Mouse (Mus musculus): ENCODE measurements around the gene Nkx6-2. TPM values are rescaled to one million over a fixed set of nuclear protein-coding genes. Genes with fewer than 3 reads are reported as not detected.

Nkx6-2 gene
- polyA plus RNA-seq (2016; fragmentation: Nextera tagmentation; extraction: Ambion mirVana) = not detected in 2 replicates

DNA sequence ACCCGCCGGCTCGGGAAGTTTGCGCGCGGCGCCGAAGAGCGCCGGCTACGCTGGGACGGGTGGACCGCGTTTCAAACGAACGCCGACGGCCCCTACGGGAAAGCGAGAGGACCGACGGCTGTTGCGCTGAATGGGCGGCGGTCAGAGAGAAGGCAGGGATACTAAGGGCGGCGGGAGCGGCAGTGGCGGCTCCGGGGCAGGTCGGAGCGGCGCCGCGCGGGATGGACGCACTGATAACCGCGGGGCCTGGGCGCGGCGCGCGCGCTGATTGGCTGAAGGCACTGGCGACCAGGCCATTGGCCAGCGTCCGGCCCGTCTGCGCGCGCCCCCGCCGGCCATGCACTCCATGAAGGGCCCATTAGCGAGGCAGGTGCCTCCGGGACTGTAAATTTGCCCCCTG, at the start of gene Nkx6-2:
Nkx6-2 (minus strand) TSS at position 203 of the 400 bp plus-strand sequence.
- under 1% methylated on average over 56 of the region's 56 CpGs for WGBS
- Histone ChIP-seq H3K9me3 (replicated peaks) (no peaks in the 10 kb centered on the region), H3K27ac (ENCODE audit: poor library complexity, severe bottlenecking) (no peak within 1 kb of the TSS), H3K27me3 (replicated peaks) (peaks cover 100% of the 10 kb centered on the region), H3K9ac (no peak within 1 kb of the TSS; the same call in 1 of the 2 replicates), H3K4me3 (peak within 1 kb of the TSS; percentile 46), H3K4me1 (replicated peaks) (peaks cover 37% of the 10 kb centered on the region), H3K36me3 (peaks cover 20% of the 10 kb centered on the region), H3K4me2 (peak within 1 kb of the TSS; percentile 77)
- peak; percentile 54; the same call in 1 of the 2 replicates for ATAC-seq (ENCODE audit: insufficient number of reproducible peaks, low FRiP score)

DNA sequence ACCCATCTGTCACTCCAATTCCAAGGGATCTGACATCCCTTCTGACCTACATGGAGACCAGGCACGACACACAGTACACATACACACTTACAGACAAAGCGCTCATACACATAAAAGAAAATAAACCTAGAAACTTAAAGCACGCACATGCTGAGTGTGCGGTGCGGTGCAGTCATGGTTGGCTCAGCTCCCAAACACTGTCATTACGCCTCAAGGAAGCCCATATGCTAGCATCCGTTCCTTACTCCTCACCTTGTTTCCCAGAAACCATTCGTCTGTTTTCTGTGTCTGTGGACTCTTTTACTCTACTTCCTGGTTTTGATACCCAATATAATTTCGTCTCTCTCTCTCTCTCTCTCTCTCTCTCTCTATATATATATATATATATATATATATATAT, 42.6 kb upstream of the Nkx6-2 start:
- no peaks in the 10 kb centered on the region for H3K36me3 ChIP-seq
- no peak for ATAC-seq (ENCODE audit: insufficient number of reproducible peaks, low FRiP score)
- no peaks in the 10 kb centered on the region for H3K9me3 ChIP-seq (replicated peaks)
- H3K4me3 ChIP-seq = no peak overlapping the region
- H3K27ac ChIP-seq (ENCODE audit: poor library complexity, severe bottlenecking) = no peak overlapping the region
- H3K4me2 ChIP-seq = no peak overlapping the region
- no peaks in the 10 kb centered on the region for H3K4me1 ChIP-seq (replicated peaks)
- no peak overlapping the region for H3K9ac ChIP-seq
- 74% methylated on average over 9 of the region's 9 CpGs for WGBS
- H3K27me3 ChIP-seq (replicated peaks) = peaks cover 5% of the 10 kb centered on the region

- WGBS = 74% methylated on average over 13 of the region's 13 CpGs
- H3K4me1 ChIP-seq (replicated peaks) = no peaks in the 10 kb centered on the region
- no peak overlapping the region for H3K9ac ChIP-seq
- no peaks in the 10 kb centered on the region for H3K36me3 ChIP-seq
- H3K9me3 ChIP-seq (replicated peaks) = no peaks in the 10 kb centered on the region
- H3K4me2 ChIP-seq = no peak overlapping the region
- H3K27me3 ChIP-seq (replicated peaks) = peaks cover 23% of the 10 kb centered on the region
- ATAC-seq (ENCODE audit: insufficient number of reproducible peaks, low FRiP score) = no peak
- no peak overlapping the region for H3K4me3 ChIP-seq
- H3K27ac ChIP-seq (ENCODE audit: poor library complexity, severe bottlenecking) = no peak overlapping the region
These were observed 40.0 kb upstream of the Nkx6-2 start for GRCm38 (mm10) chr7:139622568-139622967.

- Histone ChIP-seq H3K4me2 (no peak overlapping the region), H3K27me3 (replicated peaks) (peaks cover 60% of the 10 kb centered on the region), H3K4me1 (replicated peaks) (no peaks in the 10 kb centered on the region), H3K9ac (no peak overlapping the region), H3K4me3 (no peak overlapping the region), H3K36me3 (no peaks in the 10 kb centered on the region), H3K27ac (ENCODE audit: poor library complexity, severe bottlenecking) (no peak overlapping the region), H3K9me3 (replicated peaks) (no peaks in the 10 kb centered on the region)
- WGBS = 53% methylated on average over 12 of the region's 12 CpGs
- no peak for ATAC-seq (ENCODE audit: insufficient number of reproducible peaks, low FRiP score)
These were observed 33.5 kb upstream of the Nkx6-2 start for GRCm38 (mm10) chr7:139615767-139616766.

DNA sequence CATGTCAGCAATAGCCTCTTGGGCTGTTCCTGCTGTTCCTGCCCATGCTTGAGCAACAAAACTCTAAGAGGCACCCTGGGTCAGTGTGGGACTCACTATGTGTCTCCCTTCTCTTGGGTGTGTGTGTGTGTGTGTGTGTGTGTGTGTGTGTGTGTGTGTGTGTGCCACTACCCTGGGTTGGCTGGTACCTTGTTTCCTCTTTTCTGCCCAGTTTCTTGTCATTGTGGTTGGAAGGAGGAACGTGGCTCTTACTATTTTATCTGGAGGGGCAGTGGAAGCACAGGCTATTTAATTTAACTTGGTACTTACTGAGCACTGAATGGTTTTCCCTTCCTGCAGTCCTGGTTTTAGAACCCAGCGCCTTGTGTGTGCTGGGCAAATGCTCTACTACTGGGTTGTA, 27.7 kb upstream of the Nkx6-2 start:
- Histone ChIP-seq H3K4me3 (no peak overlapping the region), H3K4me1 (replicated peaks) (no peaks in the 10 kb centered on the region), H3K9ac (no peak overlapping the region), H3K36me3 (no peaks in the 10 kb centered on the region), H3K4me2 (no peak overlapping the region), H3K9me3 (replicated peaks) (no peaks in the 10 kb centered on the region), H3K27me3 (replicated peaks) (peaks cover 29% of the 10 kb centered on the region), H3K27ac (ENCODE audit: poor library complexity, severe bottlenecking) (no peak overlapping the region)
- ATAC-seq (ENCODE audit: insufficient number of reproducible peaks, low FRiP score) = no peak
- WGBS = 71% methylated on average over 2 of the region's 2 CpGs

DNA sequence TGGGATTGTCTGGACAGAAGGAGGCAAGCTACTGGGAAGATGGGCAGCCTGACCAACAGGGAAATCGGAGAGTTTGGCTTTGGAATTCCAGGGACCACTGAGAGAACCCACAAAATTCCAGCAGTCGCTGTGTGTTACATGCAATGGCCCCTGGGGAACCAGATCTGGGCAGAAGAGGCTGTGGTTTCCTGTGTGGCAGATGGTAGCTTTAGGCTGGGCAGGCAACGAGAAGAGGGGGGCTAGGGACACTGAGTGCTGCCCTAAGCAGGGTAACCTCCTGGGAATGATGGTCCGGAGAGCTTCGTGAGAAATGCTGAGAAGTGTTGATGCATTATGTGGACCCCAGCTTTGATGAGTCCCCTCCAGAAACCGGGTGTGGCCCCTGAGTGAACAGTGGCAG, 13.3 kb upstream of the Nkx6-2 start:
- WGBS = 67% methylated on average over 6 of the region's 6 CpGs
- no peak for ATAC-seq (ENCODE audit: insufficient number of reproducible peaks, low FRiP score)
- no peak overlapping the region for H3K27ac ChIP-seq (ENCODE audit: poor library complexity, severe bottlenecking)
- no peak overlapping the region for H3K4me3 ChIP-seq
- H3K4me2 ChIP-seq = no peak overlapping the region
- H3K9me3 ChIP-seq (replicated peaks) = no peaks in the 10 kb centered on the region
- no peaks in the 10 kb centered on the region for H3K4me1 ChIP-seq (replicated peaks)
- no peak overlapping the region for H3K9ac ChIP-seq
- H3K27me3 ChIP-seq (replicated peaks) = peaks cover 27% of the 10 kb centered on the region
- no peaks in the 10 kb centered on the region for H3K36me3 ChIP-seq

DNA sequence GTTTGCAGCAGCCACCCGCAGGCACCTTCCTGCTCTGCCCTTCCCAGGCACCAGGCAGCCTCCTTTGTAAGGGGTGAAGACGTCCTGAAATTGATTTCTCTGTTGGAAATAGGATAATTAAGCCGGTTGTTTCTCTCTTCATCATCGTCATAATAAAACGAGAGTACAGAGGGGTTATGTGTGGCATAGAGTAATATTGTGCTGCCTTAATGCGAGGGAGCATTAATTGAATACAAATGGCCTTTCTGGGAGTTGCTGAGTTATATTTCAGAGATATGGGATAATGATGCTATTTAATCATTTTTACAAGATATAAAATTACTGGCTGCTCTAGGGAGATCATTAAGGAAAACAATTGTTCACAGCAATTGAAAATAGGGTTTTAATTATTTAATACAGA, 12.7 kb upstream of the Nkx6-2 start:
- 62% methylated on average over 6 of the region's 6 CpGs for WGBS
- H3K4me3 ChIP-seq = no peak overlapping the region
- no peak for ATAC-seq (ENCODE audit: insufficient number of reproducible peaks, low FRiP score)
- no peaks in the 10 kb centered on the region for H3K36me3 ChIP-seq
- no peak overlapping the region for H3K27ac ChIP-seq (ENCODE audit: poor library complexity, severe bottlenecking)
- no peak overlapping the region for H3K9ac ChIP-seq
- peaks cover 25% of the 10 kb centered on the region for H3K27me3 ChIP-seq (replicated peaks)
- no peaks in the 10 kb centered on the region for H3K9me3 ChIP-seq (replicated peaks)
- H3K4me2 ChIP-seq = no peak overlapping the region
- H3K4me1 ChIP-seq (replicated peaks) = no peaks in the 10 kb centered on the region

- no peak overlapping the region for H3K9ac ChIP-seq
- H3K27me3 ChIP-seq (replicated peaks) = peaks cover 51% of the 10 kb centered on the region
- H3K9me3 ChIP-seq (replicated peaks) = no peaks in the 10 kb centered on the region
- no peak overlapping the region for H3K4me3 ChIP-seq
- H3K4me1 ChIP-seq (replicated peaks) = no peaks in the 10 kb centered on the region
- ATAC-seq (ENCODE audit: insufficient number of reproducible peaks, low FRiP score) = no peak
- H3K4me2 ChIP-seq = no peak overlapping the region
- H3K36me3 ChIP-seq = no peaks in the 10 kb centered on the region
- WGBS = 63% methylated on average over 5 of the region's 5 CpGs
- no peak overlapping the region for H3K27ac ChIP-seq (ENCODE audit: poor library complexity, severe bottlenecking)
These were observed 8.7 kb upstream of the Nkx6-2 start for GRCm38 (mm10) chr7:139591311-139591710.

DNA sequence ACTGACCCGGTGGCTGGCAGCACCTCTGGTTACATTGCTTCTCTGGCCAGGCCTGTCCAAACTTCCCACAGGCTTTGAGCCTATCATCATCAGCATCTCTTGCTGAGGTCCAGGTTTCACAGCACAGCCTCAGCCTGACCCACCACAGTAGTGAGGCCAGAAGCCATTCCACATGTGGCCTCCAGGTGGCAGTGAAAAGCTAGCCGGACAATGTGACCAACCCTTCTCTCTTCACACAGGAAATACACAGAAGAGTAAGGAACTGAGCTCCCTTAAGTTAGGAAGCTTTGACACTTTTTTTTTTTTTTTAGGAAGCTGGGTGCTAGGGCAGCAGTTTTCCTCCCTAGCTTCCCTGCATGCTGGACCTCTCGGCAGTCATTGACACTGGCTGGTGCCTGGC, 7.7 kb upstream of the Nkx6-2 start:
- Histone ChIP-seq H3K9me3 (replicated peaks) (no peaks in the 10 kb centered on the region), H3K27me3 (replicated peaks) (peaks cover 55% of the 10 kb centered on the region), H3K36me3 (no peaks in the 10 kb centered on the region), H3K27ac (ENCODE audit: poor library complexity, severe bottlenecking) (no peak overlapping the region), H3K4me1 (replicated peaks) (no peaks in the 10 kb centered on the region), H3K4me3 (no peak overlapping the region), H3K9ac (no peak overlapping the region), H3K4me2 (no peak overlapping the region)
- WGBS = 32% methylated on average over 3 of the region's 3 CpGs
- ATAC-seq (ENCODE audit: insufficient number of reproducible peaks, low FRiP score) = no peak

- no peak overlapping the region for H3K9ac ChIP-seq
- peaks cover 14% of the 10 kb centered on the region for H3K4me1 ChIP-seq (replicated peaks)
- no peak overlapping the region for H3K27ac ChIP-seq (ENCODE audit: poor library complexity, severe bottlenecking)
- WGBS = 48% methylated on average over 7 of the region's 7 CpGs
- H3K4me2 ChIP-seq = no peak overlapping the region
- ATAC-seq (ENCODE audit: insufficient number of reproducible peaks, low FRiP score) = no peak
- no peaks in the 10 kb centered on the region for H3K9me3 ChIP-seq (replicated peaks)
- H3K36me3 ChIP-seq = no peaks in the 10 kb centered on the region
- H3K27me3 ChIP-seq (replicated peaks) = peaks cover 71% of the 10 kb centered on the region
- H3K4me3 ChIP-seq = no peak overlapping the region
These were observed 5.3 kb upstream of the Nkx6-2 start for GRCm38 (mm10) chr7:139587919-139588318.

- no peak overlapping the region for H3K4me2 ChIP-seq
These were observed 2.7 kb upstream of the Nkx6-2 start for GRCm38 (mm10) chr7:139585183-139585821.

More at GRCm38 (mm10) chr7:139585183-139585821, 2.7 kb upstream of the Nkx6-2 start:
- Histone ChIP-seq H3K4me1 (replicated peaks) (peaks cover 37% of the 10 kb centered on the region), H3K9ac (no peak overlapping the region), H3K4me3 (0 out of 2 replicates have a peak overlapping the region, but pooled peaks have one; percentile 25), H3K9me3 (replicated peaks) (no peaks in the 10 kb centered on the region), H3K27ac (ENCODE audit: poor library complexity, severe bottlenecking) (no peak overlapping the region), H3K36me3 (no peaks in the 10 kb centered on the region), H3K27me3 (replicated peaks) (peaks cover 97% of the 10 kb centered on the region)
- 2% methylated on average over 29 of the region's 29 CpGs for WGBS
- ATAC-seq (ENCODE audit: insufficient number of reproducible peaks, low FRiP score) = no peak
